Mouse (Mus musculus) heart, embryonic 12.5 days (tissue): Measurements from ENCODE around the gene P4ha3. TPM values are rescaled to one million over a fixed set of nuclear protein-coding genes. Genes with fewer than 3 reads are reported as not detected.
"Not testable (repeated sequence)": the region's sequence is repeated elsewhere in the genome, so short reads cannot be mapped to it uniquely, and the experiment has no call there.

ENCODE experiments used
- ATAC-seq: fragments of 200-750 bp; cut with Nextera tagmentation; 2 replicates; pipeline ENCODE4 v1.8.0; 2017; ENCODE audit warnings: moderate TSS enrichment, moderate library complexity; ENCODE audit not compliant: insufficient number of reproducible peaks, low FRiP score
- H3K27ac ChIP-seq: fragments of 300-500 bp; sonication (generic); 2 replicates; pipeline ENCODE4 v1.5.1; 2016; ENCODE audit warnings: mild to moderate bottlenecking, moderate library complexity; ENCODE audit not compliant: poor library complexity, severe bottlenecking
- H3K27me3 ChIP-seq: fragments of 300-500 bp; sonication (generic); replicated peaks from 2 replicates; pipeline ENCODE4 v1.6.1; 2016; ENCODE audit warnings: mild to moderate bottlenecking, moderate library complexity
- H3K36me3 ChIP-seq: fragments of 300-500 bp; sonication (generic); 2 replicates; pipeline ENCODE4 v1.6.1; 2016; ENCODE audit warnings: mild to moderate bottlenecking, moderate library complexity
- H3K4me1 ChIP-seq: fragments of 300-500 bp; sonication (generic); replicated peaks from 2 replicates; pipeline ENCODE4 v1.6.1; 2016; ENCODE audit warnings: mild to moderate bottlenecking
- H3K4me2 ChIP-seq: fragments of 300-500 bp; sonication (generic); 2 replicates; pipeline ENCODE4 v1.6.1; 2016; ENCODE audit warnings: mild to moderate bottlenecking, moderate library complexity
- H3K4me3 ChIP-seq: fragments of 300-500 bp; sonication (generic); 2 replicates; pipeline ENCODE4 v1.5.1; 2016; ENCODE audit warnings: mild to moderate bottlenecking
- H3K9ac ChIP-seq: fragments of 300-500 bp; sonication (generic); 2 replicates; pipeline ENCODE4 v1.6.1; 2016; ENCODE audit warnings: mild to moderate bottlenecking, moderate library complexity
- H3K9me3 ChIP-seq: fragments of 300-500 bp; sonication (generic); replicated peaks from 2 replicates; pipeline ENCODE4 v1.6.1; 2016; ENCODE audit warnings: mild to moderate bottlenecking, moderate library complexity
- WGBS: fragments of 180-500 bp; shearing (Covaris S2); methylation state at CpG from one replicate; pipeline ENCODE4 v1.1.7; 2016; 5-methylcytosine and 5-hydroxymethylcytosine counted together
- polyA plus RNA-seq: library from polyadenylated mRNA; unstranded; fragments of >200 nt; fragmentation: Nextera tagmentation; extraction: Ambion mirVana; gene quantifications from 2 replicates; pipeline ENCODE4 v1.2.1, GENCODE M21; 2016

P4ha3 gene
- 13.8 and 15.4 TPM in 2 replicates for polyA plus RNA-seq

- Histone ChIP-seq H3K27ac (peak within 1 kb of the TSS; percentile 60), H3K4me2 (peak within 1 kb of the TSS; percentile 90), H3K9ac (peak within 1 kb of the TSS; percentile 85), H3K36me3 (peaks cover 2% of the 10 kb centered on the region), H3K9me3 (no peaks in the 10 kb centered on the region), H3K4me3 (peak within 1 kb of the TSS; percentile 75), H3K4me1 (peaks cover 40% of the 10 kb centered on the region), H3K27me3 (peaks cover 6% of the 10 kb centered on the region; the same call in 1 of the 2 replicates)
- peak; percentile 58 for ATAC-seq
- 0% methylated on average over 35 of the region's 53 CpGs for WGBS
Measured at GRCm38 (mm10) chr7:100285383-100285782, at the start of gene P4ha3. Gene P4ha3, plus strand, starts transcription at chr7:100285520.

DNA sequence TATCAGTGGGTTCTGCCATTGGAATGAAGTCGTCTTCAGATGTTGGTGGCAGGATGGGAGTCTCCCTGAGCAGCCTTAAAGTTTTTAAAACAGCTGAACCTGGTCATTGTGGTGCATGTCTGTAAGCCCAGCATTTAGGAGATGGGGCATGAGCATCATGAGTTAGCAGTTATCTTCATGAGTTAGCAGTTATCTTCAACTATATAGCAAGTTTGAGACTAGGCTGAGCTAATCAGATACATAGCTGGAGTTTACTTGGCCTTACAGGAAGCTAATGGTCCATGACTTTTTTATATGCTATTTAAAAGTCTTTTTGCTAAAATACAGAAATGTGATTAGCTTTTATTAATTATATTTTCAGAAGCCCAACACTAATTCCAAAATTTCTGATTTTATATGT is 47.0 kb upstream of the P4ha3 start:
- H3K4me3 ChIP-seq: no peak overlapping the region
- no peak overlapping the region for H3K9ac ChIP-seq
- no peaks in the 10 kb centered on the region for H3K27me3 ChIP-seq
- peak; percentile 36; the same call in 1 of the 2 replicates for ATAC-seq
- H3K4me2 ChIP-seq: no peak overlapping the region
- no peaks in the 10 kb centered on the region for H3K36me3 ChIP-seq
- H3K9me3 ChIP-seq: no peaks in the 10 kb centered on the region
- 79% methylated on average over 1 of the region's 1 CpGs for WGBS
- no peak overlapping the region for H3K27ac ChIP-seq
- no peaks in the 10 kb centered on the region for H3K4me1 ChIP-seq

DNA sequence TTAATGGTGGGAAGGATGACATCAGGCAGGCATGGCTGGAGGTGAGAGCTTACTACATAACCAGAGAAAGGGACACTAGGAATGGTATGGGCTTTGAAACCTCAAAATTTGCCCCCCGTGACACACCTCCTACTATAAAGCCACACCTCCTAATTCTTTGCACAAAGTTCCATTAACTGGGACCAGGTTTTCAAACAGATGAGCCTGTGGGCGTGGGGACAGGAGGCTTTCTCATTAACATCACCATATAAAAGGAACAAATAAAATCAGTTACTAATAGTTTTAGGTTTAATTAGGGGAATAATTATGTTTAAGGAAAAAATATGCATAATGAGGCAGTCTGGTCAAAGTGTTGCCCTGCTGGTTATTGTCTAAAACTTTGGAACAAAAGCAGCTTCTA is 44.7 kb upstream of the P4ha3 start:
- H3K9me3 ChIP-seq: no peaks in the 10 kb centered on the region
- H3K4me1 ChIP-seq: no peaks in the 10 kb centered on the region
- no peak overlapping the region for H3K4me3 ChIP-seq
- H3K9ac ChIP-seq: no peak overlapping the region
- H3K27ac ChIP-seq: no peak overlapping the region
- H3K4me2 ChIP-seq: no peak overlapping the region
- WGBS: 81% methylated on average over 2 of the region's 2 CpGs
- no peaks in the 10 kb centered on the region for H3K36me3 ChIP-seq
- H3K27me3 ChIP-seq: no peaks in the 10 kb centered on the region
- no peak for ATAC-seq

DNA sequence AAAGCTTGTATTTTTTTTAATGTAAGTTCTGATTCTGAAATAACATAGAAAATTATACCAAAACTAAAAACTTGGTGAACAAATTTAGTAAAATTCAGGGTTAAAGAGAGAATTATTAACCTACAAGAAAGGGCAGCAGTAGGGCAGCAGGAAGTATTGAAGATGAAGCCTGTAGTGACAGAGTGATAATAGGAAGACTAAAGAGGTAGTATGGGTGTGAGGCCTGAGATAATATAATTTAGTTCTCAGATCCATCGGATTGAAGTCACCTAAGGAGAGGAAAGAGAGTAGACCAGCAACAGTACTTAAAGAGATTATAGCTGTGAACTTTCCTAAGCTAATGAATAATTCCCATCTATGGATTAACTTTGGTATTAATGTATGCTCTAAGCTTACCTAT is 42.3 kb upstream of the P4ha3 start:
- Histone ChIP-seq H3K9ac (no peak overlapping the region), H3K4me2 (no peak overlapping the region), H3K27ac (no peak overlapping the region), H3K4me3 (no peak overlapping the region), H3K36me3 (no peaks in the 10 kb centered on the region), H3K27me3 (no peaks in the 10 kb centered on the region), H3K9me3 (no peaks in the 10 kb centered on the region), H3K4me1 (no peaks in the 10 kb centered on the region)
- no peak for ATAC-seq
- 62% methylated on average over 1 of the region's 1 CpGs for WGBS

GRCm38 (mm10) chr7:100244225-100244624 is 41.1 kb upstream of the P4ha3 start:
- Histone ChIP-seq H3K4me2 (no peak overlapping the region), H3K36me3 (no peaks in the 10 kb centered on the region), H3K4me3 (no peak overlapping the region), H3K9me3 (no peaks in the 10 kb centered on the region), H3K27me3 (no peaks in the 10 kb centered on the region), H3K9ac (no peak overlapping the region), H3K4me1 (no peaks in the 10 kb centered on the region), H3K27ac (no peak overlapping the region)
- 83% methylated on average over 4 of the region's 4 CpGs for WGBS
- no peak for ATAC-seq

DNA sequence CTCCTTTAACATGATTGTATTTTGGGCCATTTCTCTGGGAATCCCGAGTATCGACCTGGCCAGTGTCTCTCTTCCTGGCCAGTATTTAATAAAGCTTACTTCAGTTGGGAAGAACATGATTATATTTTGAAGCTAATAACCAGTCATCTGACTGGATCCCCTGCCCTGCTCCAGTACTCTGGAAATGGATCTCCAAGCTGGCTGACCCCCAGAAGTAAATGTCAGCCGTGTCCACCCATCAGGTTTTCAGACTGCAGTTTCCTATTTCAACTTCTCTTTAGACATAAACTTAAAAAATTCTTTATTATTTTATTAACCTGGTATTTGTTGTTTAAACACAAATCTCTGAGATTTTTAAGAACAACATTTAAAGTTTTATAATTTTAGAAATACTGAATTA is 40.1 kb upstream of the P4ha3 start:
- no peak for ATAC-seq
- Histone ChIP-seq H3K36me3 (no peaks in the 10 kb centered on the region), H3K9ac (no peak overlapping the region), H3K27ac (no peak overlapping the region), H3K4me2 (no peak overlapping the region), H3K9me3 (no peaks in the 10 kb centered on the region), H3K4me1 (no peaks in the 10 kb centered on the region), H3K27me3 (no peaks in the 10 kb centered on the region), H3K4me3 (no peak overlapping the region)
- 90% methylated on average over 3 of the region's 3 CpGs for WGBS

- H3K27me3 ChIP-seq: no peaks in the 10 kb centered on the region
- no peak overlapping the region for H3K27ac ChIP-seq
- H3K4me2 ChIP-seq: no peak overlapping the region
- peak; percentile 79 for ATAC-seq
- no peaks in the 10 kb centered on the region for H3K9me3 ChIP-seq
- no peaks in the 10 kb centered on the region for H3K4me1 ChIP-seq
- WGBS: 89% methylated on average over 5 of the region's 5 CpGs
- no peak overlapping the region for H3K9ac ChIP-seq
- H3K4me3 ChIP-seq: no peak overlapping the region
- H3K36me3 ChIP-seq: peaks cover 12% of the 10 kb centered on the region
Measured at GRCm38 (mm10) chr7:100250667-100251066, 34.7 kb upstream of the P4ha3 start.

GRCm38 (mm10) chr7:100262350-100262749 is 23.0 kb upstream of the P4ha3 start:
- Histone ChIP-seq H3K27ac (no peak overlapping the region), H3K4me2 (no peak overlapping the region), H3K27me3 (no peaks in the 10 kb centered on the region), H3K4me1 (no peaks in the 10 kb centered on the region), H3K4me3 (no peak overlapping the region), H3K9ac (no peak overlapping the region), H3K9me3 (no peaks in the 10 kb centered on the region), H3K36me3 (no peaks in the 10 kb centered on the region)
- whole genome bisulfite sequencing: 77% methylated on average over 3 of the region's 3 CpGs
- ATAC-seq: no peak

- not testable (repeated sequence) for H3K4me3 ChIP-seq, ATAC-seq, H3K9ac ChIP-seq, H3K36me3 ChIP-seq, H3K4me1 ChIP-seq, H3K27ac ChIP-seq, H3K27me3 ChIP-seq, H3K9me3 ChIP-seq
- WGBS: 39% methylated on average over 17 of the region's 17 CpGs
- H3K4me2 ChIP-seq: peak overlapping the region; percentile 43
Measured at GRCm38 (mm10) chr7:100264934-100265333, 20.4 kb upstream of the P4ha3 start.

DNA sequence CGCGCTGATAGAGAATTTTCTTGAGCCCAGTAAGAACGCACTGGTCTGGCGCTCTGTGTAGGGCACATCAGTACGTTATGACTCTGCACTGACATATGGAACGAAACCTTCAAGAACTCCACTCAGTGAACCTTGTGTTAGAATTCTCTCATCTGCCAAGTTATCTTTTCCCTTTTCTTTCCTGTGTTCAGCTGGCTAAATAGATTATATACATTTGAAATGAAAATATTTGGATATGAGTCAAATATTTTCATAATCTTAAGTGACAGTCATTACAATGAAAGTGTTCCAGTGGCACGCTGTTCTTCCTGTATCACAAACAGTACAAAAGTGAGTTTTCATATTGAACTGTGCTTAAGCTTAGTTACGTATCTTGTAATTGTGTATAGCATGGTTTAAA is 13.0 kb upstream of the P4ha3 start:
- Histone ChIP-seq H3K27me3 (no peaks in the 10 kb centered on the region), H3K4me2 (no peak overlapping the region), H3K36me3 (no peaks in the 10 kb centered on the region; the same call in 1 of the 2 replicates), H3K4me3 (no peak overlapping the region), H3K9me3 (no peaks in the 10 kb centered on the region), H3K27ac (no peak overlapping the region), H3K4me1 (peaks cover 4% of the 10 kb centered on the region; the same call in 1 of the 2 replicates), H3K9ac (no peak overlapping the region)
- no peak for ATAC-seq
- WGBS: 94% methylated on average over 8 of the region's 8 CpGs

GRCm38 (mm10) chr7:100274507-100274906 is 10.8 kb upstream of the P4ha3 start:
- 55% methylated on average over 6 of the region's 6 CpGs for WGBS
- H3K27ac ChIP-seq: no peak overlapping the region
- H3K36me3 ChIP-seq: no peaks in the 10 kb centered on the region
- no peaks in the 10 kb centered on the region for H3K27me3 ChIP-seq
- no peak overlapping the region for H3K4me2 ChIP-seq
- ATAC-seq: no peak
- H3K9ac ChIP-seq: no peak overlapping the region
- peaks cover 4% of the 10 kb centered on the region; the same call in 1 of the 2 replicates for H3K4me1 ChIP-seq
- H3K9me3 ChIP-seq: no peaks in the 10 kb centered on the region
- no peak overlapping the region for H3K4me3 ChIP-seq

- H3K36me3 ChIP-seq: no peaks in the 10 kb centered on the region
- H3K4me3 ChIP-seq: no peak overlapping the region
- H3K9me3 ChIP-seq: no peaks in the 10 kb centered on the region
- H3K4me1 ChIP-seq: peaks cover 4% of the 10 kb centered on the region; the same call in 1 of the 2 replicates
- 32% methylated on average over 2 of the region's 2 CpGs for WGBS
- H3K27ac ChIP-seq: no peak overlapping the region
- ATAC-seq: no peak
- no peaks in the 10 kb centered on the region for H3K27me3 ChIP-seq
- no peak overlapping the region for H3K9ac ChIP-seq
- no peak overlapping the region for H3K4me2 ChIP-seq
Measured at GRCm38 (mm10) chr7:100276397-100276796, 8.9 kb upstream of the P4ha3 start.
